Mouse (Mus musculus) myocyte (in vitro differentiated cells): ENCODE measurements around the gene Atg4c. TPM values are rescaled to one million over a fixed set of nuclear protein-coding genes. Genes with fewer than 3 reads are reported as not detected.

Source experiments
- H3K27me3 ChIP-seq: one replicate; pipeline ENCODE4 v1.6.1; 2011; ENCODE audit not compliant: control insufficient read depth, insufficient read depth, insufficient read length
- H3K36me3 ChIP-seq: one replicate; pipeline ENCODE4 v1.6.1; 2011; ENCODE audit not compliant: control insufficient read depth, insufficient read depth
- H3K4me2 ChIP-seq: one replicate; pipeline ENCODE4 v1.6.1; 2011; ENCODE audit warnings: low read depth, control low read depth
- H3K4me3 ChIP-seq: one replicate; pipeline ENCODE4 v1.5.1; 2011; ENCODE audit warnings: mild to moderate bottlenecking, control low read depth, moderate library complexity
- H3K79me2 ChIP-seq: one replicate; pipeline ENCODE4 v1.6.1; 2011; ENCODE audit not compliant: control insufficient read depth, insufficient read depth
- H3ac ChIP-seq: one replicate; pipeline ENCODE4 v1.6.1; 2011; ENCODE audit not compliant: control insufficient read depth, insufficient read length
- CEBPB ChIP-seq: IDR thresholded peaks from 2 replicates; pipeline ENCODE4 v1.6.1; 2011; ENCODE audit warnings: mild to moderate bottlenecking, moderate library complexity; ENCODE audit not compliant: poor library complexity, insufficient read depth, severe bottlenecking
- E2F4 ChIP-seq: IDR thresholded peaks from one replicate; pipeline ENCODE4 v1.6.1; 2011; ENCODE audit warnings: mild to moderate bottlenecking, control low read depth, moderate library complexity; ENCODE audit not compliant: insufficient read depth
- MAX ChIP-seq: IDR thresholded peaks from one replicate; pipeline ENCODE4 v1.6.1; 2011; ENCODE audit warnings: low read depth, mild to moderate bottlenecking, control low read depth
- MYOD1 ChIP-seq, 3 experiments: IDR thresholded peaks; one replicate each; pipeline ENCODE4 v1.6.1; 2011; ENCODE audit warnings: control low read depth in 2 of 3, low read depth in 2 of 3, mild to moderate bottlenecking in 2 of 3, moderate library complexity in 1 of 3; ENCODE audit not compliant: insufficient read length in 2 of 3, control insufficient read depth in 1 of 3
- MYOG ChIP-seq, 3 experiments: IDR thresholded peaks; one replicate each; pipeline ENCODE4 v1.6.1; 2011; ENCODE audit warnings: control low read depth in 2 of 3, low read depth in 2 of 3, mild to moderate bottlenecking in 2 of 3; ENCODE audit not compliant: insufficient read length in 2 of 3, control insufficient read depth in 1 of 3, insufficient read depth in 1 of 3
- POLR2A ChIP-seq: IDR thresholded peaks from one replicate; pipeline ENCODE4 v1.6.1; 2011; ENCODE audit warnings: low read depth, mild to moderate bottlenecking, control low read depth, moderate library complexity; ENCODE audit not compliant: insufficient read length
- POLR2AphosphoS2 ChIP-seq: IDR thresholded peaks from one replicate; pipeline ENCODE4 v1.6.1; 2011; ENCODE audit warnings: low read depth, control low read depth; ENCODE audit not compliant: insufficient read length
- REST ChIP-seq: IDR thresholded peaks from one replicate; pipeline ENCODE4 v1.6.1; 2011; ENCODE audit warnings: mild to moderate bottlenecking, control low read depth, moderate library complexity; ENCODE audit not compliant: insufficient read depth, insufficient read length
- SRF ChIP-seq: IDR thresholded peaks from one replicate; pipeline ENCODE4 v1.6.1; 2011; ENCODE audit warnings: low read depth; ENCODE audit not compliant: control insufficient read depth, insufficient read length
- TCF12 ChIP-seq: IDR thresholded peaks from one replicate; pipeline ENCODE4 v1.6.1; 2011; ENCODE audit warnings: mild to moderate bottlenecking, control low read depth; ENCODE audit not compliant: poor library complexity, insufficient read depth, severe bottlenecking
- TCF3 ChIP-seq: IDR thresholded peaks from one replicate; pipeline ENCODE4 v1.6.1; 2011; ENCODE audit warnings: low read depth, control low read depth; ENCODE audit not compliant: insufficient read length
- USF1 ChIP-seq: IDR thresholded peaks from one replicate; pipeline ENCODE4 v1.6.1; 2011; ENCODE audit warnings: low read depth, mild to moderate bottlenecking, control low read depth, moderate library complexity
- polyA plus RNA-seq: library from polyadenylated mRNA; unstranded; fragments of >200 nt; fragmentation: generic; extraction: Trizol; gene quantifications from one replicate; pipeline ENCODE4 v1.2.1, GENCODE M21; 2012; ENCODE audit warnings: missing spikeins

The Atg4c gene
- polyA plus RNA-seq, 1 experiment = 3.5 TPM

GRCm38 (mm10) chr4:99249358-99249757 is 55.6 kb downstream of the Atg4c start:
- H3K79me2 ChIP-seq = no peaks in the 10 kb centered on the region
- H3K4me3 ChIP-seq = no peak overlapping the region
- no peaks in the 10 kb centered on the region for H3K36me3 ChIP-seq
- H3ac ChIP-seq = no peak overlapping the region
- TF ChIP-seq SRF = no peak
- no peak for TF ChIP-seq MYOG (IDR thresholded peaks at IDR 0.05; ENCODE audit: control insufficient read depth in 1 of 3, insufficient read depth in 1 of 3, insufficient read length in 2 of 3, low read depth in 2 of 3)
- no peak for TF ChIP-seq POLR2AphosphoS2
- TF ChIP-seq E2F4 = no peak
- TF ChIP-seq TCF3 = no peak
- TF ChIP-seq REST = no peak
- no peak for TF ChIP-seq CEBPB
- no peaks in the 10 kb centered on the region for H3K27me3 ChIP-seq
- no peak overlapping the region for H3K4me2 ChIP-seq

GRCm38 (mm10) chr4:99249826-99250225 is 56.1 kb downstream of the Atg4c start:
- Histone ChIP-seq H3K27me3 (no peaks in the 10 kb centered on the region), H3K36me3 (no peaks in the 10 kb centered on the region), H3K4me2 (no peak overlapping the region), H3K4me3 (no peak overlapping the region), H3K79me2 (no peaks in the 10 kb centered on the region), H3ac (no peak overlapping the region)
- TF ChIP-seq REST (no peak), CEBPB (no peak), E2F4 (no peak), TCF12 (no peak), MAX (no peak), MYOG (IDR thresholded peaks at IDR 0.05; ENCODE audit: control insufficient read depth in 1 of 3, insufficient read depth in 1 of 3, insufficient read length in 2 of 3, low read depth in 2 of 3) (no peak), SRF (no peak)

DNA sequence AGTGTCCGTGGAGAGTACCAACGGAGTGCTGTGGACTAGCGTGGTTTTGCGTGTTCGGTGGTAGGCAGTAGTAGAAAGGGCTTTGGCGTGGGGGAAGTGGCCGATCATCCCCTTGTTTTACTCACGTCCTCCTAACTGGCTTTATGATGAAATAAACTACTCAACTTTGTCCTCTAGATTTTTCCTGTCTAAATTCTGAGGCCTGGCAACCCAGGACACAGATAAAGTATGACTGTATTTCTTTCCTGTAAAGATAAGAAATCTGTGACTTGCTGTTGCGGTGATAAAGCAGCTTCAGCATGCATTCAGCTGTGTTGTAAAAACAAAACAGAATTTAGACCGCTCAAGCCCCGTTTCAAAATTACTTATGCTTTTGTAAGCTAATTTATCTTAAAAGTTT is 59.2 kb downstream of the Atg4c start:
- Histone ChIP-seq H3K79me2 (no peaks in the 10 kb centered on the region), H3ac (no peak overlapping the region), H3K36me3 (no peaks in the 10 kb centered on the region), H3K27me3 (no peaks in the 10 kb centered on the region), H3K4me2 (no peak overlapping the region), H3K4me3 (no peak overlapping the region)
- TF ChIP-seq POLR2AphosphoS2 (no peak), TCF3 (no peak), USF1 (no peak), MAX (no peak), CEBPB (no peak), POLR2A (no peak), MYOD1 (IDR thresholded peaks at IDR 0.05; ENCODE audit: control insufficient read depth in 1 of 3, insufficient read length in 2 of 3, low read depth in 2 of 3) (no peak), REST (no peak), E2F4 (no peak), SRF (no peak), MYOG (IDR thresholded peaks at IDR 0.05; ENCODE audit: control insufficient read depth in 1 of 3, insufficient read depth in 1 of 3, insufficient read length in 2 of 3, low read depth in 2 of 3) (no peak), TCF12 (no peak)

DNA sequence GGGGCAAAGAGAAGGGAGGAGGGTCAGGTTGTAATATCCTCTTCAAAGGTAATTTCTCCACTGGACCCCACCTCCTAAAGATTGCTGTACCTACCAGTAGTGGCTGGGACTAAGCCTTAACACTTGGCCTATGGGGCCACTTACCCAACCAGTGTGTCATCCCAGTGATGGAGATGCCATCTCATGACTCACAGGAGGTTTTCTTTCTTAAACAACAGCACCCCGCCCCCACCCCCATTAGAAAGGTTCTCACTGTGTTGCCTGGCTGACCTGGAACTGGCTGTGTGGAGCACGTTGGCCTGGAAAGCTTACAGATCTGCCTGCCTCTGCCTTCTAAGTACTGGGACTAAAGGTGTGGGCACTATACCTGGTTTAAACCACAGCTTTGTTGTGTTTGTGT is 69.5 kb downstream of the Atg4c start:
- TF ChIP-seq TCF3 (no peak), MAX (no peak), POLR2A (no peak), USF1 (no peak), E2F4 (no peak), MYOG (IDR thresholded peaks at IDR 0.05; ENCODE audit: control insufficient read depth in 1 of 3, insufficient read depth in 1 of 3, insufficient read length in 2 of 3, low read depth in 2 of 3) (no peak), POLR2AphosphoS2 (no peak), MYOD1 (IDR thresholded peaks at IDR 0.05; ENCODE audit: control insufficient read depth in 1 of 3, insufficient read length in 2 of 3, low read depth in 2 of 3) (no peak), TCF12 (no peak)
- Histone ChIP-seq H3K4me3 (no peak overlapping the region), H3ac (no peak overlapping the region), H3K36me3 (peaks cover 4% of the 10 kb centered on the region), H3K27me3 (no peaks in the 10 kb centered on the region), H3K79me2 (no peaks in the 10 kb centered on the region), H3K4me2 (no peak overlapping the region)

- Histone ChIP-seq H3K4me3 (no peak overlapping the region), H3ac (no peak overlapping the region), H3K27me3 (no peaks in the 10 kb centered on the region), H3K36me3 (peaks cover 4% of the 10 kb centered on the region), H3K4me2 (no peak overlapping the region), H3K79me2 (no peaks in the 10 kb centered on the region)
- no peak for TF ChIP-seq SRF
- no peak for TF ChIP-seq TCF3
- no peak for TF ChIP-seq E2F4
- TF ChIP-seq POLR2AphosphoS2 = no peak
- no peak for TF ChIP-seq REST
- no peak for TF ChIP-seq MAX
- no peak for TF ChIP-seq CEBPB
- TF ChIP-seq USF1 = no peak
- no peak for TF ChIP-seq POLR2A
- TF ChIP-seq MYOG (IDR thresholded peaks at IDR 0.05; ENCODE audit: control insufficient read depth in 1 of 3, insufficient read depth in 1 of 3, insufficient read length in 2 of 3, low read depth in 2 of 3) = no peak
- TF ChIP-seq TCF12 = no peak
- no peak for TF ChIP-seq MYOD1 (IDR thresholded peaks at IDR 0.05; ENCODE audit: control insufficient read depth in 1 of 3, insufficient read length in 2 of 3, low read depth in 2 of 3)
These were observed 69.9 kb downstream of the Atg4c start for GRCm38 (mm10) chr4:99263663-99264062.
